8 mouse cellular contexts compared by ENCODE assay signal in the genomic region with DNA sequence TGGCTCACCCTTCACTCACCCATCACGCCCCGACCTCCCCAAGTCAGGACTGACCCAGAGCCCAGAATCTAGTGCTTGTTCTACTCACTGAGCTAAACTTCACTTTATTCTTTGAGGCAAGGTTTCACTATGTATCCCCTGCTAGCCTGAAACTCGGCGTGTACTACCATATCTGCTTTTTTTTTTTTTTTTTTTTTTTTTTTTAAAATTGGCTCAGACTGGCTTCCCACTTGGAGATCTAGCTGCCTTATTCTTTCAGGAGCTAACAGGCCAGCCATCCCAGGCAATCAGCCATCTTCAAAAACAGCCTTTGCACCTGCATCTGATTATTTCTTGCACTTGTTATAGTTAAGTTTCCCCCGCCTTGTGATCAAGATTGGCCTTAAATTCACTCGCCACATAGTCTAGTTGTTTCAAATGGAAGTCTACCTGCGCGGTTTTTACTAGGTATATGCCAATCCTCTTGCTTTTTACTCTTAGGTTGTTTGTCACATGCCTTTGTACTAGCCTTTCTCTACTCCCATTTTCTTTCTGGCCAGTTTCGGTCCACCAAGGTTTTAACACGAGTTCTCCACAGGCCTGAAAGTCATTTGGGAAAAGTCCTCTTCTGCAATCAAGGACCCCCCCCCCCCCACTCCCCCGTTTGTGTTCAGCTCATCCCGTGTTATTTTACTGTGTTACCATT. TPM values are rescaled to one million over a fixed set of nuclear protein-coding genes. Genes with fewer than 3 reads are reported as not detected.
DNase-seq lines count a peak whose midpoint lies in the region; ATAC-seq and TF ChIP-seq lines count a peak whose summit lies in the region.

No protein-coding gene starts in this region.

- H3K9ac ChIP-seq in intestine, embryonic 16.5 days (ENCODE audit: low read depth, low read length) = peak overlapping the region; percentile 65

- no peak overlapping the region for H3K27ac ChIP-seq in testis, adult 2 months (ENCODE audit: control insufficient read depth, insufficient read depth, low read depth, low read length)
- H3K27ac ChIP-seq in intestine, embryonic 16.5 days (ENCODE audit: low read length) = no peak overlapping the region; the same call in 1 of the 2 replicates
- H3K27ac ChIP-seq in small intestine, adult 2 months (ENCODE audit: insufficient read depth, low read depth, low read length) = no peak overlapping the region; the same call in 1 of the 2 replicates

- DNase-seq in cerebellum, adult 11 months = peak; percentile 10
- DNase-seq in testis, postnatal 14 days (ENCODE audit: low spot score) = no peak
- DNase-seq in right cerebral cortex, postnatal 4 days = no peak

- TF ChIP-seq CTCF in testis, adult 2 months (IDR thresholded peaks at IDR 0.05; ENCODE audit: control insufficient read depth, insufficient read depth, insufficient replicate concordance, low read depth, low read length) = no peak
- no peak for TF ChIP-seq CTCF in small intestine, adult 2 months (IDR thresholded peaks at IDR 0.05; ENCODE audit: extremely low read depth, insufficient read length, insufficient replicate concordance, low read depth, low read length)

- peak overlapping the region; percentile 75 for H3K4me2 ChIP-seq in intestine, embryonic 16.5 days (ENCODE audit: low read depth, low read length)

- TF ChIP-seq POLR2A in testis, adult 2 months (IDR thresholded peaks at IDR 0.05; ENCODE audit: control insufficient read depth, low read depth, low read length) = no peak
- no peak for TF ChIP-seq POLR2A in small intestine, adult 2 months (IDR thresholded peaks at IDR 0.05; ENCODE audit: low read depth, low read length)

- H3K27me3 ChIP-seq in testis, adult 2 months (ENCODE audit: control insufficient read depth, insufficient read depth, low read length) = no peaks in the 10 kb centered on the region
- H3K27me3 ChIP-seq in intestine, embryonic 16.5 days (replicated peaks; ENCODE audit: control insufficient read depth, insufficient read depth, low read length) = no peaks in the 10 kb centered on the region
- H3K27me3 ChIP-seq in small intestine, adult 2 months (ENCODE audit: control insufficient read depth, insufficient read depth, low read length) = no peaks in the 10 kb centered on the region

- peak overlapping the region; percentile 99 for H3K4me3 ChIP-seq in testis, adult 2 months (ENCODE audit: control insufficient read depth, low read depth, low read length)
- H3K4me3 ChIP-seq in intestine, embryonic 16.5 days (ENCODE audit: low read length) = peak overlapping the region; percentile 88
- peak overlapping the region; percentile 92 for H3K4me3 ChIP-seq in small intestine, adult 2 months (ENCODE audit: low read depth, low read length)

- H3K36me3 ChIP-seq in testis, adult 2 months (ENCODE audit: control insufficient read depth, insufficient read depth, low read length) = no peaks in the 10 kb centered on the region
- no peaks in the 10 kb centered on the region for H3K36me3 ChIP-seq in intestine, embryonic 16.5 days (ENCODE audit: control insufficient read depth, insufficient read depth, low read length)
- no peaks in the 10 kb centered on the region for H3K36me3 ChIP-seq in small intestine, adult 2 months (ENCODE audit: control insufficient read depth, insufficient read depth, low read length)

- 26% methylated on average over 12 of the region's 12 CpGs for WGBS in intestine, embryonic 16.5 days
- WGBS in small intestine, adult 2 months = 20% methylated on average over 12 of the region's 12 CpGs

- no peaks in the 10 kb centered on the region for H3K9me3 ChIP-seq in intestine, embryonic 16.5 days (ENCODE audit: control insufficient read depth, low read length)

- H3K4me1 ChIP-seq in testis, adult 2 months (ENCODE audit: control insufficient read depth, insufficient read depth, low read length) = peaks cover 5% of the 10 kb centered on the region
- peaks cover 10% of the 10 kb centered on the region for H3K4me1 ChIP-seq in intestine, embryonic 16.5 days (ENCODE audit: control insufficient read depth, insufficient read depth, low read length)
- H3K4me1 ChIP-seq in small intestine, adult 2 months (ENCODE audit: control insufficient read depth, insufficient read depth, insufficient read length, low read length) = peaks cover 5% of the 10 kb centered on the region; the same call in 1 of the 2 replicates

- no peak for ATAC-seq in cerebellum, adult (ENCODE audit: insufficient number of reproducible peaks, low FRiP score, low TSS enrichment)
- no peak for ATAC-seq in intestine, embryonic 16.5 days
- ATAC-seq in activated CD4-positive, CD25-positive, alpha-beta regulatory T cell, adult 4 months = no peak

RNA-seq across cellular contexts. Expression of a gene that starts 0.8 kb away (rescaled TPM):
- 3.3 TPM in 2 replicates for polyA plus RNA-seq in testis, adult 2 months (2012; rRNA removed)
- 9.7 and 10.0 TPM in 2 replicates for polyA plus RNA-seq in intestine, embryonic 16.5 days (2015; fragmentation: Nextera tagmentation; extraction: Ambion mirVana)
- polyA plus RNA-seq in small intestine, adult 2 months (2012; rRNA removed) = 0.75 and 1.5 TPM in 2 replicates
- polyA plus RNA-seq in activated CD4-positive, CD25-positive, alpha-beta regulatory T cell, adult 4 months (2017; shearing (Covaris generic)) = 1 to 10 TPM; 5.0 to 5.4 TPM

RNA-seq across cellular contexts. Expression of a gene that starts 1.0 kb away (rescaled TPM):
- 13.3 and 18.5 TPM in 2 replicates for polyA plus RNA-seq in testis, adult 2 months (2012; rRNA removed)
- polyA plus RNA-seq in intestine, embryonic 16.5 days (2015; fragmentation: Nextera tagmentation; extraction: Ambion mirVana) = 9.2 and 10.2 TPM in 2 replicates
- polyA plus RNA-seq in small intestine, adult 2 months (2012; rRNA removed) = 0.08 and 0.37 TPM in 2 replicates
- 10 to 100 TPM; 31.8 to 42.8 TPM for polyA plus RNA-seq in activated CD4-positive, CD25-positive, alpha-beta regulatory T cell, adult 4 months (2017; shearing (Covaris generic))
